Mouse (Mus musculus) thymus, postnatal 4 days (tissue): ENCODE results near the gene Ankrd35.
"Not testable (repeated sequence)": the region's sequence is repeated elsewhere in the genome, so short reads cannot be mapped to it uniquely, and the experiment has no call there.

ENCODE experiments used
- DNase-seq: peaks from one replicate; pipeline ENCODE4 v3.0.0; 2021

Gene Ankrd35

DNA sequence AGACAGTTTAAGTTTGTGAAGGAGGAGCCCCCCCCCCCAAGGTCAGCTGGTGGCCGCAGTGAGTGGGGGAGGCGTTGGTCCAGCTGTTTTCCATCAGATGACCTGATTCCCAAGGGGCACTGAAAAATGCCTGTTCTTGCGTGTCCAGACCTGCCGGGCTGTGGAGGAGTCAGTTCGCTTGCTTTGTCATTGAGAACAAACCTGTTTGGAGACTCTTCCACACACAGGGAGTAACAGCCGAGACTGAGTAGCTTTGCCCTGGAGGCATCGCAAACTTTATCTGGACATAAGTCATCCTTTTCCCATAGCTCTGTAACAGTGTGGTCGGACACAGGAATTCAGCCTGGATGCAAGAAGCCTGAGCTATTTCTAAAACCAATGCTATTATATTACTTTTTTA, 4.5 kb downstream of the Ankrd35 start:
- no peak for DNase-seq

DNA sequence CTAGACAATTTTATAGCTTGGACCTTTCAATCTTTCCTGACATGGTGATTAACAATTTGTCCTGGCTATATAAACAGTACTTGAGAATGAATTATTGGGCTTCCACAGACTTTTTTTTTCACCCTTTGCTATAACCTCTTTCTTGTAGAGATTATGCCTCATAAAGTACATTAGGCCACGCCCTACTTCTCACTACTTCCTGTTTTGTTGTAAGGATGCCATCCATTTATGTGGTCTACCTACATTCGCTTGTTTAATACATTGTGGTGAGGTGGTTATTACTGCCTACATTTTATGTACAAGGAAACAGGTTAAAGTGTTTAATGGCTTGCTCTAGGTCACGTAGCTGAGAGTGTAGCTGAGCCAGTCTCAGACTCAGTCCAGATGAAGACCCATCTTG, 5.2 kb downstream of the Ankrd35 start:
- DNase-seq: no peak

DNA sequence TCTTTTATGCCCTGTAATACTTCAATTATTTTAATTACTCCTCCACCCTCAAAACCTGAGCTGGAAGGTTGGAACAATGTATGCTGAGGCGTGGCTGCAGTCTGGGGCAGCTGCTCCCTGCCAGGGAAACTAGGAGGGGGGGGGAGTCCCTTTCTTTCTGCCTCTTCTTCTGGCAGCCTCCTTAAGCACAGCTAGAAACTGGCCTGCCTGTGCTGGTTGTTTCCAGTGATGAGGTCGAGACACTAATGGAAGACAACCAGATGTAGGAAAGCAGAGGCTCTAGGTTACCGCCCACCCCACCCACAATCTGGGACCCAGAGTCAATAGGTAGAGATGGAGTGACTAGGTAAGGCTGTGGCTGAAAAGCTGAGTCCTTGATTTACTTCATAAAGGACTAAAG, 5.8 kb downstream of the Ankrd35 start:
- no peak for DNase-seq

DNA sequence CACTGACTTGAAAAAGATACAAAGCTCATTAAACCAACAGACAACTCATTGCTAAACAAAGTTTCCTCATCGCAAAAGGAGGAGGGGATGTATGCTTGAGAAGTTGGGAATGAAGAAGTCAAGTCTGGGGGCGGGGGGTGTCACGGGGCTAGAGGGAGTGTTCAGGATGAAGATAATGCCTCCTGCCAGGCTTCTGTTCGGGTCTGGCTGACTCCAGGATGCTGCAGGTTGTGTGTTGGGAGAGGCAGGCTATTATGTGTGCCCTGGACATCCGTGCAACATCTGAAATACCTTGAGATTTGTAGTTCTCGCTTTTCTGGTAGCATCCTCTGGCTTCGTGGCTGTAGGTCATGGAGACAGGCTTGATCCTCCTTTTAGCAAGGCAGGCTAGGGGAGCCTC, 8.5 kb downstream of the Ankrd35 start:
- DNase-seq: no peak

DNA sequence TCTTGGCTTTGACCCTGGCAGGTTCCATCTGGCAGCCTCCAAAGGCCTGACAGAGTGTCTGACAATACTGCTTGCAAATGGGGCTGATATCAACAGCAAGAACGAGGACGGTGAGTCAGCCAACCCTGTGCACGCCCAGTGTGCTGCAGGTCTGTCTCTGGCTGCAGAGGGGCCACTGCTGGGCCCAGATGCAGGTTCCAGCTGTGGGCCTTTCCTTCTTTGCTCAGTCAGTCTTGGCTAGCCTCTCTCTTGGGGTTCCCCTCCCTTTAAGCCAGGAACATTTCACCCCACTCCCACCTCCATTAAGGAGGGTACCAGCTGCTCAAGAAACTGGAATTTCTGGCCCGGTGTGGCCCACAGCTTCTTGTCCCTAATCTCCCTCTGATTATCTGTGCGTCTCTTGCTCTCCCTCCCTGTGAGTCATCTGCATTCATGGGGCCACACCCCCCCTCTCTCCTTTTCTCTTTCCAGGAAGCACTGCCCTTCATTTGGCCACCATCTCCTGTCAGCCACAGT, 9.3 kb downstream of the Ankrd35 start:
- no peak for DNase-seq

DNA sequence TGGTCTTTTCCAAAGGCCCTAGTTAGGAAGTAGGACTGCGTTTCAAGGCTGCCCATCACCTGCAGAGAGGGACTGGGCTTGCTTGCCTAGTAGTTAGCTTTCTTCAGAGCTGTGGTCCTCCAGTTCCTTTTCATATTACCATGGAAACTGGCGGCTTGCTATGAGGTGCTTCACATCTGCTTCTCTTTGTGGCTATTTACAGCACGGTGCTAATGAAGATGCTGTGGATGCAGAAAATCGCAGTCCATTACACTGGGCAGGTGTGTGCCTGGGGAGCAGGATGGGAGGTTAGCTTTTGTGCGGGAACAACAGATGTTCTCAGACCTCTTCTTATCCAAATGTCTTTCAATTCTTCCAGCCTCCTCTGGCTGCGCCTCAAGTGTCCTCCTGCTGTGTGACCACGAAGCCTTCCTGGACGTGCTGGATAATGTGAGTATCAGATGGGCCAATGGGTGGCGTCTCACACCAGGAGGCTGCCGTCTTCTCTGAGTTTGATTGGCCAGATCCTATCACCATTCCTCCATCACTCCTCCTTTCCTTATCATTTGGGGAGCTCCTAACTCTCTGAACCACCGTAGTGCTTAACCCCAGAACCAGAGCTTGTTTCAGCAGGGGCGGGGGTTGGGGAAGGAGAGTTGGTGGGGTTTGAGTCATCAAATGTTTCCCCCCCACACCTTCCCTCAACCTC, 10.5 kb downstream of the Ankrd35 start:
- no peak for DNase-seq

DNA sequence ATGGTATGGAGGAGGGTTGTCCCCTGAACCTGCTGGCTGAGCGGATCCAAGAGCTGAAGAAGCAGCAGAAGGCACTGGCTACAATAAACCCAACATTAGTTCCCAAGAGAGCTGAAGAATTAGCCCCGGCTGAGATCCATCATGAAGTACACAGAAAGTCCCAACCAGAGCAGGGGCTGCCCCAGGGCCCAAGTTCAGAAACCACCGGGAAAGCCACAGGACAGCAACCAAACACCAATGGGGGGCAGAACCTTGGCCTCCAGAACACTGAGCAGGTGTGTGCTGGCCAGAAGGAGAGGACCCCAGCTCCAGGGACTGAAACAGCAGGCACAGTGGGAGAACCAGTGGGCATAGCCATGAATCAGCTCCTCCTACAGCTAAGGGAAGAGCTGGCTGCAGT, 13.6 kb downstream of the Ankrd35 start:
- no peak for DNase-seq

DNA sequence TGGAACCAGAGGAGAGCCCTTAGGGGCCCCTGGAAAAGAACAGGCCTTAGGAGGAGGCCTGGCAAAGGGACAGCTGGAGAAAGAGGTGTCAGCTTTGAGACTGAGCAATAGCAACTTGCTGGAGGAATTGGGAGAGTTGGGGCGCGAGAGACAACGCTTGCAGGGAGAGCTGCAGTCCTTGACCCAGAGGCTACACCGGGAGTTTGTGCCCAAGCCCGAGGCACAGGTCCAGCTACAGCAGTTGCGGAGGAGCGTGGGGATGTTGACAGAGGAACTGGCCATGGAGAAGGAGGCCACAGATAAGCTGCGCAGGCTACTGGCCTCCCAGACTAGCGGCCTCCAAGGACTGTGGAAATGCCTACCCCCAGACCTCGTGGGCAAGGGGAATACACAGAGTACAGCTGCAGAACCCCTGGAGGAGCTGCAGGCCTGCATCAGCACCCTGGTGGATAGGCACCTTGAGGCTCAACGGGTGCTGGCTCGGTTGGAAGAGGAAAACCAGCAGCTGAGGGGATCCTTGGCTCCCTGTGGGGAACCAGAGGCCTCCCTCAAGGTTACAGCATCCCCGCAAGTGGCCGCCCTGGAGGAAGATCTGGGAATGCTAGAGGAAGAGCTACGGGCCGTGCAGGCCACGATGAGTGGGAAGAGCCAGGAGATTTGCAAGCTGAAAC, 14.4 kb downstream of the Ankrd35 start:
- DNase-seq: no peak

DNA sequence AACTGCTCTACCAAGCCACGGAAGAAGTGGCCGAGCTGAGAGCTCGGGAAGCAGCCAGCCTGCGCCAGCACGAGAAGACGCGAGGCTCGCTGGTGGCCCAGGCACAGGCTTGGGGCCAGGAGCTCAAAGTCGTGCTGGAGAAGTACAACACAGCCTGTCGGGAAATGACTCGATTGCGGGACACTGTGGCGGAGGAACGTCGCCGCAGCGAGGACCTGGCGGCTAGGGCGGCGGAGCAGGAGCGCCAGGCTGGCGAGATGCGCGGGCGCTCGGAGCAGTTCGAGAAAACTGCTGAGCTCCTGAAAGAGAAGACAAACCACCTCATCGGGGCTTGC, 14.9 kb downstream of the Ankrd35 start:
- no peak for DNase-seq

DNA sequence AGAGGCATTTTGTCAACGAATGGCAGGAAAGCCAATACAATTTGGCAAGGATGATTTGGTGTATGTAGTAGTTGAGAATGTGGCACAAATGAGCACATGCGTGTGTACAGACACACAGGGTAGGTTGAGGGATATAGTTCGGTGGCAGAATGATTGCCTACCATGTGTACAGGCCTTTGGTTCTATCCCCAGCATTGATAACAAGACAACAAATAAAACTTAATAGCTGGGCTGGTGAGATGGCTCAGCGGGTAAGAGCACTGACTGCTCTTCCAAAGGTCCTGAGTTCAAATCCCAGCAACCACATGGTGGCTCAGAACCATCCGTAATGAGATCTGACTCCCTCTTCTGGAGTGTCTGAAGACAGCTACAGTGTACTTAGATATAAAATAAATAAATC, 16.1 kb downstream of the Ankrd35 start:
- not testable (repeated sequence) for DNase-seq

DNA sequence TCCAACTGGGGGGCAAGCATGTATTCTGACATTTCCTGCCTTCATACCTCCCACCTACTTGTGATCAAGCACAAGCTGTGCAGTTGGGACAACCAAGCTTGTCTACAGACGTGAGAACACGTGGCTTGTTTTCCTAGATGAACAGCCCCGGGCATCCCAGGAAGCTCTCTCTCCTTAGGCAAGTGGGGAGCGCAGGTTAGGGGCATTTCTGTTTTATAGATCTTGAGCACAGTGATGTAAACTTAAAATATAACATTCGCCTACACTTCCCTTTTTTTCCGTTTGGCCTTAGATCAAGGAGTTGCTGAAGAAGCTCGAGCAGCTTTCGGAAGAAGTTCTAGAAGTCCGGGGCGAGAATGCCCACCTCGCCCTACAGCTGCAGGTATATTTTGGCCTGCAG, 18.9 kb downstream of the Ankrd35 start:
- no peak for DNase-seq

DNA sequence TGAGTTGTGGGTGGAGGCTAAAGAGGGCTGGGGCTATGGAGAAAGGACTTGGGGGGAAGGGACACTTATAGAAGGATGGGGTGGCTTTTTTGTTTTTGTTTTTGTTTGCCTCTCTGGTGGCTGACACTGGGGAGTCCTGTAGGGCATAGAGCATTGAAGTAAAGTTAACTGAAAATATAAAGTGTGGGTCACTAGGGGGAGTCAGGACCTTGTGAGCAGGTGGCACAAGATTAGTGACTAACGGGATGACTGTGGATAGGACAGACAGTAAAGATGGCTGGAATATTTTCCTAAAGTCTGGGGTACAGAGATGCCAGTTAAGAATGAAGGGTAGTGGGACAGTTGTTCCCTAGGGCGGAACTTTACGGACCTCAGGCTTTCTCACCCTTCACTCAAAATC, 20.4 kb downstream of the Ankrd35 start:
- no peak for DNase-seq

DNA sequence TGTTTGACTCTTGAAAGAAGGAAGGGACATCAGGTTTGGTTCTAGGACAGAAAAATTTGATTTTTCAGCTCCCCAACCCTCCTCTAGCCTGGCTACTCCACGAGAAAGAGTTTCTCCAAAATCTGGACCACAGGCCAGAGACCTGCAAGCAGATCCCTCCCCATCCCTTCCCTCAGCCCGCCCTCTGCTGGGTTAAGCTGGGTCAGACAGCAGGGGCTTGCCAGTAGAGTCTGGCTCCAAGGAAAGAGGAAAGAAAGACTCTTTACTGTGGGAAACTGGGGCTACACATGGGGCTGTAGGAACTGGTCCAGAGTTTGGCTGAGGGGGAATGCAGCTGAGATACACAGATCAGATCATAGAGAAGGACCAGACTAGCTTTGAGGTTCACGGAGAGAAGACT, 22.6 kb downstream of the Ankrd35 start:
- peak; percentile 35 for DNase-seq

DNA sequence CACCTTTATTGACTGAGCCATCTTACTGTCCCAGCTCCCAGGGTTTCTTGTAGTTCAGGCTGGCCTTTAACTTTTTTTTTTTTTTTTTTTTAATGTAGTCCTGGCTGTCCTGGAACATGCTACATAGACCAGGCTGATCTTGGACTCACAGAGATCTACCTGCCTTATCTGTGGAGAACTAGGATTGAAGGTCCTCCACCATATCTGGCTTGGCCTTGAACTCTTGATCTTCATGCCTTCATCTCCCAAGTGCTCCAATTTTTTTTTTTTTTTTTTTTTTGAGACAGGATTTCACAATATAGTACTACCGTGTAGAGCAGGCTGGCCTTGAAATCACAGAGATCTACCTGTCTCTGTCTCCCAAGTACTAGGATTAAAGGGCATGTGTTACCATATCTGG, 23.6 kb downstream of the Ankrd35 start:
- no peak for DNase-seq

DNA sequence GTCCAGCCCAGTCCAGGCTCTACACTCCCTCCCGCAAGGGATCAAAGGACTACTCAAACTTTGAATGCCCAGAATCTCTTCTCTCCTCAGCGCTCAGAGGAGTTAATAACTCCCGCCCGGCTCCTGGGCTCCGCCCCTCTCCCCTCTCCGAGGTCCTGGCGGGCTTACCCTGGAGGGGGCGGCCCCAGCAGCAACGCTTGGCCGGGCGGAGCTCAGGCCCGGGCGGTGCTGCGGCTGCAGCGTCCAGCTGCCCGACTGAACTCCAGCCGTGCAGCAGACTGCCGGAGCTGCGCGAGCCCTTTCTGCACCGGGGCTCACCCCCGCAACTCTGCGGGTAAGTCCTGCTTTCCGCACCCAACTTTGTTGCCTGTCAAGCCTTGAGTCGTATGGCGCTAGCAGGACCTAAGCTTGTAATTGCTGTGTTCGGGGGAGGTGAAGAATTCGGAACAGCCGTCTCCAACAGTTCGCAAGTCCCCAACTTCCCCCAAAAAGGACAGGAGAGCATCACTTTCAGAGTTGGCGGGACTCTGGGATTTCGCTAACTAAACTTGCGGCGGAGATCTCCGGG, 26.4 kb downstream of the Ankrd35 start, which contains the start of gene Pias3:
Gene Pias3, plus strand, starts transcription at position 187 of the 568 bp plus-strand sequence.
- peak; percentile 69 for DNase-seq

DNA sequence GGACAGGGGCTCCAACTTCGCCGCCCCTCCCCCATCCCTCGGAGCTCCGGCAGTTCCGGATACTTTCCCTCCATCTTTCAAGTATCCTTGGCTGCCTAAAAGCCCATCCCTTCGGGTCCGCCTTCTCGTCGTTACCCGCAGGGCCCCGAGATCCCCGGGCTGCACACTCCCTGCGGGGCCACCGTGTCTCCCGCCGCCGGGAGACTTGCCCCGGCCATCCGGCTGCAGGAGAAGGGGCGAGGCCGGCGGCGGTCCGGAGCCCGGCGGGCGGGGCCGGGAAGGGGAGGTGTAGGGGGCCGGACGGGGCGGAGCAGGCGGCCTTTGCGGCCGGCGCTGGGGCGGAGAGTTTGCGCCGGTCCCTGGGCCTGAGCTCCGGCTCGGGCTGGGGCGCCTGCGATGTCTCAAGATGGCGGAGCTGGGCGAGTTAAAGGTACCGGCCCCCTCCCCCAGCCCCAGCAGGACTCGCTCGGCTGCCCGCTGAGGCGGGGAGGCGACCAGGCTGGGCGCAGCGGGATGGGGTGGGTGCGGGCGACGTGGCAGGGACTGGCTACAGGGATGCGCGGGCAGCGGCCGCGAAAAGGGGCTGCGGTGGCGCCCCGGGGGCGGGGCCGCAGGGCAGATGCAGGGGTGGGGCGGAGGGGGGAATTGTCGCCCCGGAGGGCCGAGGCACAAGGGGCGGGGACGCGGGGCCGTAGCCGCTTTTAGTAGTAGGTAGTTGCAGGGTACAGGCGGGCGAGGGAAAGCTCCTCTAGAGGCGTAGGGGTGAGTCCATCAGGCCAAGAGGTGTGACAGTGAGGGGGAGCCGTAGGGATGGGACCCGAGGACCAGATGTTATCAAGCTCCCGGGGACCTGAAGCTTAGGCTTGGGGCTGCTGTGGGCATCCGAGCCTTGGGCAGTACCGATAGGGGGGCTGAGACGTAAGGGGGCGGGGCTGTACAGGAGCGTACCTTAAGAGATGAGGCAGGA, 27.1 kb downstream of the Ankrd35 start:
- DNase-seq: peak; percentile 80

DNA sequence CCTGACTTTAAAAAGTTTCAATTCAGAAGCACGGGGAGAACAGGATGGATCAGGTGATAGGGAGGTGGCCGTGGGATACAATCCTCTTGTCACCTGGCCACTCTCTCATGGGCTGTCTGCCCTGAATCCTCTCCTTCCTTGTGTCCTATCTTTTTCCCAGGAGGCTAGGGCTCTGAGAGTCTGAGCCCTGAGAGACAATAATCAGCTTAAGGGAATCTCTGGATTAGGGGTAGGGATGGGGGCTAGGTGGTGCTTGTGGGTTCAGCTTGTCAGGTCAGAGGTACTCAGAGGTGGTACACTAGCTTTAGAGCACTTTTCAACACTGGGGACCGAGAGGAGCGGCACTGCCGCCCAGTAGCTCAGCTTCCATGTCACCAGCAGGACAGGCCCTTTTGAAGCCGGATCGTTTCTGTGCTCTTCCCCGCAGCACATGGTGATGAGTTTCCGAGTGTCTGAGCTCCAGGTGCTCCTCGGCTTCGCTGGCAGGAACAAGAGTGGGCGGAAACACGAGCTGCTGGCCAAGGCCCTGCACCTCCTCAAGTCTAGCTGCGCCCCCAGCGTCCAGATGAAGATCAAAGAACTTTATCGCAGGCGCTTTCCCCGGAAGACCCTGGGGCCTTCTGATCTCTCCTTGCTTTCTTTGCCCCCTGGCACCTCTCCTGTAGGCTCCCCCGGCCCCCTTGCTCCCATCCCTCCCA, 29.2 kb downstream of the Ankrd35 start:
- no peak for DNase-seq

DNA sequence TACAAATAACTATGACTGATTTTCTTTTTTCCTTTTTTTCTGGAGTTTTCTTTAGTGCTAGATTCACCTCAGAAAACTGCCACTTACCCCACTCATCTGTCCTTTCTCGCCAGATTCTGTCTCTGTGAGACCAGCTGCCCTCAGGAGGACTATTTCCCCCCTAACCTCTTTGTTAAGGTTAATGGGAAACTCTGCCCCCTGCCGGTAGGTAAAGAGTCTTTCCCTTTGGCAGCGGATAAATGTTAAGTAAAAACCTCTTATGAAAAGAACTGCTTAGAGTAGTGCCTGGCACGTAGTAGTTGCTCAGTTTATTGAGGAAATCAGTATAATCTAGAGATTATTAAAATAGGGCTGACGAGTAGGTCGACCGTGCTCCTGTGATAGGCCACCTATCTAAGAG, 30.4 kb downstream of the Ankrd35 start:
- DNase-seq: peak; percentile 74

DNA sequence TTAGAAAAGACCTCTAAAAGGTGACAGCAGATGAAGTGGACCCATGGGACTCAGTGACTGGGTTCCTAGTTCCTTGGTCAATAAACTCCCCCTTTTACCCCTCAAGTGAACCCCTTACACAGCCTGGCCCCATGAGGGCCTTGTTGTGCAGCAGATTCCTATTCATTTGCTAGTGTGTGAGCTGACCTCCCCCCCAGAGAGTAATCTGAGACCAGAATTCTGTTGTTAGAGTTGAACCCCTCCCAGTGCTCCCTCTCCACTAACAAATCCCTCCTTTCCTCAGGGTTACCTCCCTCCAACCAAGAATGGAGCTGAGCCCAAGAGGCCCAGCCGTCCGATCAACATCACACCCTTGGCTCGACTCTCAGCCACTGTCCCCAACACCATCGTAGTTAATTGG, 31.1 kb downstream of the Ankrd35 start:
- DNase-seq: no peak

DNA sequence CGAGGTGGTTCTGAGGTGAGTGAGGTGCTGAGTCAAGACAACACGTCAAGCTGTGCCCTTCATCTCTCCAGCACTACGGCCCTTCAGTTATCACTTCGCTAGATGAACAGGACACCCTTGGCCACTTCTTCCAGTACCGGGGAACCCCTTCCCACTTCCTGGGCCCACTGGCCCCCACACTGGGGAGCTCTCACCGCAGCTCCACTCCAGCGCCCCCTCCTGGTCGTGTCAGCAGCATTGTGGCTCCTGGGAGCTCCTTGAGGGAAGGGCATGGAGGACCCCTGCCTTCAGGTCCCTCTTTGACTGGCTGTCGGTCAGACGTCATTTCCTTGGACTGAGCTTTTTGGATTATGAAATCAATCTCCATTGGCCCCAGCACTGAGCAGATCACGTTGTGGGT, 34.8 kb downstream of the Ankrd35 start:
- peak; percentile 81 for DNase-seq

DNA sequence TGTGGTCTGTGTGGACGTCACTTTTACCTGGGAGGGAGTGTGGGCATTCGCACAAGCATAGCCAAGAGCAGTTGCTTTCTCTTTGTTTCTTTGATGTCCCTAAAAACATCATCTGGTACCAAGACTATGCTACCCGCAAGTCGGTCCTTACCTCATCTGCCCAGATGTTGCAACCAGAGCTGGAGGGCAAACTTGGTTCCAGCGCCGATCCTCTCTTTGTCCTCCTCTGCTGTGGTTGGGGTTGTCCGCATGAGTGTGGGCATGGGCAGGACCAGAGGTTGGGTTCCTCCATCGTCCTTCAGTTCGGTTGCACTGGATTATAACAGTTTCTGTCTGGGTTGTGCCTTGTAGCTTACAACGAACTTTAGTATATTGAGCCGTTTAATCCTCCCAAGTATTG, 36.3 kb downstream of the Ankrd35 start:
- DNase-seq: no peak

DNA sequence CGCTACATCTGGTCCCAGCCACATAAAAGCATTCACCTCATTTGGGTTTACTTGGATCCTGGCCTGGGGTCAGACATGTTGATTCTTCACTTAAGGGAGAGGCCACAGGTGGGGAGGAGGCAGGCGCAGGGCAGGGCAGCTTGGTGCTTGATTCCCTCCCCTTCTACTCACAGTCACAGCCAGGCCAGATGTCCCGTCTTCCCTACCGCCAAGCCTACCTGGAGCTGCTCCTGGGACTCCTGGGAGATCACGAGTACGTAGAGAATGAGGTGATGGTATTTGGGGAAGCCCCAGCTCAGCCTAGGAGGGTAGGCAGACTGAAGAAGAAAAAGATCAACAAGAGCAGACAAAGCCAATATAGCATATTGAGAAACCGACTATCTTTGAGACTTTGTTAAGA, 37.1 kb downstream of the Ankrd35 start:
- DNase-seq: no peak
